Mouse (Mus musculus): Measurements from ENCODE around the gene Plekhh2. TPM values are rescaled to one million over a fixed set of nuclear protein-coding genes. Genes with fewer than 3 reads are reported as not detected.

Gene Plekhh2
- 1 to 10 TPM; 2.1 TPM for total RNA-seq (2021)

- DNase-seq (ENCODE audit: low spot score): peak; percentile 72
- intact Hi-C loops (cut with DNase I): no loop called here
These were observed at the start of gene Plekhh2 for GRCm38 (mm10) chr17:84511682-84512515. TSS of gene Plekhh2 (plus strand) at chr17:84511895.

GRCm38 (mm10) chr17:84465753-84466608 lies 45.7 kb upstream of the Plekhh2 start, which contains the start of gene Thada:
TSS of gene Thada (minus strand) at chr17:84466205.
- intact Hi-C loops (cut with DNase I): no loop called here
- DNase-seq (ENCODE audit: low spot score): peak; percentile 96

- intact Hi-C loops (cut with DNase I): no loop called here
- DNase-seq (ENCODE audit: low spot score): no peak
These were observed 37.4 kb upstream of the Plekhh2 start for GRCm38 (mm10) chr17:84474312-84474711.

- no peak for DNase-seq (ENCODE audit: low spot score)
- intact Hi-C loops (cut with DNase I): no loop called here
These were observed 34.5 kb upstream of the Plekhh2 start for GRCm38 (mm10) chr17:84477176-84477575.

GRCm38 (mm10) chr17:84478276-84478675 lies 33.4 kb upstream of the Plekhh2 start:
- no peak for DNase-seq (ENCODE audit: low spot score)
- intact Hi-C loops (cut with DNase I): no loop called here

GRCm38 (mm10) chr17:84480464-84481355 lies 31.0 kb upstream of the Plekhh2 start:
- intact Hi-C loops (cut with DNase I): loop anchor here (10.0 kb wide), 1 partner anchor 606 kb away; no protein-coding TSS in a partner anchor
- DNase-seq (ENCODE audit: low spot score): no peak

GRCm38 (mm10) chr17:84482831-84483230 lies 28.9 kb upstream of the Plekhh2 start:
- intact Hi-C loops (cut with DNase I): loop anchor here (10.0 kb wide), 1 partner anchor 608 kb away; no protein-coding TSS in a partner anchor
- no peak for DNase-seq (ENCODE audit: low spot score)

- no peak for DNase-seq (ENCODE audit: low spot score)
- intact Hi-C loops (cut with DNase I): loop anchor here (10.0 kb wide), 1 partner anchor 609 kb away; no protein-coding TSS in a partner anchor
These were observed 27.9 kb upstream of the Plekhh2 start for GRCm38 (mm10) chr17:84483673-84484320.

GRCm38 (mm10) chr17:84487415-84487814 lies 24.3 kb upstream of the Plekhh2 start:
- no peak for DNase-seq (ENCODE audit: low spot score)
- intact Hi-C loops (cut with DNase I): loop anchor here (10.0 kb wide), 1 partner anchor 613 kb away; no protein-coding TSS in a partner anchor

- intact Hi-C loops (cut with DNase I): no loop called here
- DNase-seq (ENCODE audit: low spot score): no peak
These were observed 19.3 kb upstream of the Plekhh2 start for GRCm38 (mm10) chr17:84492255-84492880.

- no peak for DNase-seq (ENCODE audit: low spot score)
- intact Hi-C loops (cut with DNase I): no loop called here
These were observed 14.7 kb upstream of the Plekhh2 start for GRCm38 (mm10) chr17:84497026-84497425.

GRCm38 (mm10) chr17:84497559-84497958 lies 14.1 kb upstream of the Plekhh2 start:
- no peak for DNase-seq (ENCODE audit: low spot score)
- intact Hi-C loops (cut with DNase I): no loop called here

- no peak for DNase-seq (ENCODE audit: low spot score)
- intact Hi-C loops (cut with DNase I): no loop called here
These were observed 13.6 kb upstream of the Plekhh2 start for GRCm38 (mm10) chr17:84497972-84498604.

- intact Hi-C loops (cut with DNase I): no loop called here
- DNase-seq (ENCODE audit: low spot score): no peak
These were observed 13.1 kb upstream of the Plekhh2 start for GRCm38 (mm10) chr17:84498639-84499038.

- DNase-seq (ENCODE audit: low spot score): no peak
- intact Hi-C loops (cut with DNase I): no loop called here
These were observed 9.4 kb upstream of the Plekhh2 start for GRCm38 (mm10) chr17:84502341-84502740.

GRCm38 (mm10) chr17:84505922-84506321 lies 5.8 kb upstream of the Plekhh2 start:
- DNase-seq (ENCODE audit: low spot score): no peak
- intact Hi-C loops (cut with DNase I): no loop called here

GRCm38 (mm10) chr17:84508736-84509135 lies 3.0 kb upstream of the Plekhh2 start:
- DNase-seq (ENCODE audit: low spot score): no peak
- intact Hi-C loops (cut with DNase I): no loop called here

GRCm38 (mm10) chr17:84509176-84509575 lies 2.5 kb upstream of the Plekhh2 start:
- intact Hi-C loops (cut with DNase I): no loop called here
- DNase-seq (ENCODE audit: low spot score): no peak

Measured in heart, postnatal 25 days (tissue).